Mouse (Mus musculus): ENCODE results near the gene Arhgap19. TPM values are rescaled to one million over a fixed set of nuclear protein-coding genes. Genes with fewer than 3 reads are reported as not detected.

Gene Arhgap19
- polyA plus RNA-seq, 1 experiment from 2014 or later = 6.3 TPM

GRCm38 (mm10) chr19:41812525-41812924, 10.7 kb upstream of the Arhgap19 start:
- H3K4me2 ChIP-seq = no peak overlapping the region
- H3K4me3 ChIP-seq = no peak overlapping the region
- no peak overlapping the region for H3K27ac ChIP-seq
- no peaks in the 10 kb centered on the region for H3K9me3 ChIP-seq
- WGBS = 93% methylated on average over 10 of the region's 10 CpGs
- no peaks in the 10 kb centered on the region for H3K36me3 ChIP-seq
- no peak for ATAC-seq (ENCODE audit: low FRiP score)
- H3K9ac ChIP-seq = no peak overlapping the region
- H3K4me1 ChIP-seq (replicated peaks) = no peaks in the 10 kb centered on the region
- no peaks in the 10 kb centered on the region for H3K27me3 ChIP-seq

GRCm38 (mm10) chr19:41810074-41810473, 8.2 kb upstream of the Arhgap19 start:
- Histone ChIP-seq H3K9ac (no peak overlapping the region), H3K27ac (no peak overlapping the region), H3K4me3 (no peak overlapping the region), H3K9me3 (no peaks in the 10 kb centered on the region), H3K36me3 (no peaks in the 10 kb centered on the region), H3K4me1 (replicated peaks) (no peaks in the 10 kb centered on the region), H3K27me3 (no peaks in the 10 kb centered on the region), H3K4me2 (no peak overlapping the region)
- WGBS = 83% methylated on average over 5 of the region's 5 CpGs
- ATAC-seq (ENCODE audit: low FRiP score) = no peak

- 82% methylated on average over 8 of the region's 8 CpGs for WGBS
- ATAC-seq (ENCODE audit: low FRiP score) = no peak
- H3K27ac ChIP-seq = no peak overlapping the region
- no peak overlapping the region for H3K9ac ChIP-seq
- no peaks in the 10 kb centered on the region for H3K27me3 ChIP-seq
- H3K4me1 ChIP-seq (replicated peaks) = no peaks in the 10 kb centered on the region
- no peak overlapping the region for H3K4me2 ChIP-seq
- H3K36me3 ChIP-seq = no peaks in the 10 kb centered on the region
- H3K4me3 ChIP-seq = no peak overlapping the region
- no peaks in the 10 kb centered on the region for H3K9me3 ChIP-seq
Measured at GRCm38 (mm10) chr19:41808104-41808634, 6.3 kb upstream of the Arhgap19 start.

- H3K9me3 ChIP-seq = no peaks in the 10 kb centered on the region
- ATAC-seq (ENCODE audit: low FRiP score) = no peak
- no peak overlapping the region for H3K4me3 ChIP-seq
- no peak overlapping the region for H3K27ac ChIP-seq
- 89% methylated on average over 9 of the region's 9 CpGs for WGBS
- H3K4me1 ChIP-seq (replicated peaks) = no peaks in the 10 kb centered on the region; the same call in 1 of the 2 replicates
- no peak overlapping the region for H3K4me2 ChIP-seq
- H3K9ac ChIP-seq = no peak overlapping the region
- no peaks in the 10 kb centered on the region for H3K36me3 ChIP-seq
- no peaks in the 10 kb centered on the region for H3K27me3 ChIP-seq
Measured at GRCm38 (mm10) chr19:41807497-41807896, 5.7 kb upstream of the Arhgap19 start.

GRCm38 (mm10) chr19:41805831-41806230, 4.0 kb upstream of the Arhgap19 start:
- H3K4me3 ChIP-seq = no peak overlapping the region
- no peaks in the 10 kb centered on the region for H3K27me3 ChIP-seq
- H3K27ac ChIP-seq = no peak overlapping the region
- ATAC-seq (ENCODE audit: low FRiP score) = no peak
- WGBS = 90% methylated on average over 4 of the region's 4 CpGs
- no peaks in the 10 kb centered on the region for H3K36me3 ChIP-seq
- no peak overlapping the region for H3K4me2 ChIP-seq
- H3K9ac ChIP-seq = no peak overlapping the region
- peaks cover 9% of the 10 kb centered on the region for H3K4me1 ChIP-seq (replicated peaks)
- H3K9me3 ChIP-seq = no peaks in the 10 kb centered on the region

- H3K9me3 ChIP-seq = no peaks in the 10 kb centered on the region
- 0 out of 2 replicates have a peak, but pooled peaks cover 3% of the 10 kb centered on the region for H3K27me3 ChIP-seq
- no peaks in the 10 kb centered on the region for H3K36me3 ChIP-seq
- no peak overlapping the region for H3K4me2 ChIP-seq
- peaks cover 19% of the 10 kb centered on the region for H3K4me1 ChIP-seq (replicated peaks)
- 52% methylated on average over 7 of the region's 7 CpGs for WGBS
- no peak overlapping the region for H3K9ac ChIP-seq
- no peak for ATAC-seq (ENCODE audit: low FRiP score)
- H3K4me3 ChIP-seq = no peak overlapping the region
- no peak overlapping the region for H3K27ac ChIP-seq
Measured at GRCm38 (mm10) chr19:41803322-41803721, 1.5 kb upstream of the Arhgap19 start.

GRCm38 (mm10) chr19:41800986-41801741, 683 bp downstream of the Arhgap19 start:
- H3K4me2 ChIP-seq = peak overlapping the region; percentile 88

GRCm38 (mm10) chr19:41800451-41800850, 1.4 kb downstream of the Arhgap19 start:
- no peak for ATAC-seq (ENCODE audit: low FRiP score)
- H3K27me3 ChIP-seq = 0 out of 2 replicates have a peak, but pooled peaks cover 3% of the 10 kb centered on the region
- H3K9me3 ChIP-seq = no peaks in the 10 kb centered on the region
- peak overlapping the region; percentile 84 for H3K9ac ChIP-seq
- 49% methylated on average over 6 of the region's 6 CpGs for WGBS
- H3K4me2 ChIP-seq = peak overlapping the region; percentile 88
- no peaks in the 10 kb centered on the region for H3K36me3 ChIP-seq
- H3K27ac ChIP-seq = no peak overlapping the region
- H3K4me1 ChIP-seq (replicated peaks) = peaks cover 19% of the 10 kb centered on the region
- H3K4me3 ChIP-seq = peak overlapping the region; percentile 90

More at GRCm38 (mm10) chr19:41800986-41801741, 683 bp downstream of the Arhgap19 start:
- Histone ChIP-seq H3K9ac (peak overlapping the region; percentile 84), H3K9me3 (no peaks in the 10 kb centered on the region), H3K27ac (peak overlapping the region; percentile 67), H3K4me1 (replicated peaks) (peaks cover 19% of the 10 kb centered on the region), H3K4me3 (peak overlapping the region; percentile 90), H3K36me3 (no peaks in the 10 kb centered on the region), H3K27me3 (0 out of 2 replicates have a peak, but pooled peaks cover 3% of the 10 kb centered on the region)
- 5% methylated on average over 26 of the region's 26 CpGs for WGBS
- ATAC-seq (ENCODE audit: low FRiP score) = no peak

GRCm38 (mm10) chr19:41797536-41797935, 4.3 kb downstream of the Arhgap19 start:
- ATAC-seq (ENCODE audit: low FRiP score) = no peak
- 0 out of 2 replicates have a peak, but pooled peaks cover 3% of the 10 kb centered on the region for H3K27me3 ChIP-seq
- no peaks in the 10 kb centered on the region for H3K9me3 ChIP-seq
- 91% methylated on average over 6 of the region's 6 CpGs for WGBS
- no peak overlapping the region for H3K9ac ChIP-seq
- peaks cover 19% of the 10 kb centered on the region for H3K4me1 ChIP-seq (replicated peaks)
- H3K36me3 ChIP-seq = no peaks in the 10 kb centered on the region
- H3K4me3 ChIP-seq = no peak overlapping the region
- no peak overlapping the region for H3K4me2 ChIP-seq
- H3K27ac ChIP-seq = no peak overlapping the region

- Histone ChIP-seq H3K27me3 (0 out of 2 replicates have a peak, but pooled peaks cover 3% of the 10 kb centered on the region), H3K4me1 (replicated peaks) (peaks cover 16% of the 10 kb centered on the region), H3K27ac (no peak overlapping the region), H3K9me3 (no peaks in the 10 kb centered on the region), H3K9ac (no peak overlapping the region), H3K4me2 (no peak overlapping the region), H3K4me3 (no peak overlapping the region), H3K36me3 (no peaks in the 10 kb centered on the region)
- no peak for ATAC-seq (ENCODE audit: low FRiP score)
- 84% methylated on average over 12 of the region's 12 CpGs for WGBS
Measured at GRCm38 (mm10) chr19:41796789-41797327, 5.0 kb downstream of the Arhgap19 start.

- Histone ChIP-seq H3K27me3 (0 out of 2 replicates have a peak, but pooled peaks cover 3% of the 10 kb centered on the region), H3K4me3 (no peak overlapping the region), H3K4me2 (no peak overlapping the region), H3K9ac (no peak overlapping the region), H3K36me3 (no peaks in the 10 kb centered on the region), H3K27ac (no peak overlapping the region), H3K4me1 (replicated peaks) (peaks cover 15% of the 10 kb centered on the region), H3K9me3 (no peaks in the 10 kb centered on the region)
- ATAC-seq (ENCODE audit: low FRiP score) = no peak
- 83% methylated on average over 3 of the region's 3 CpGs for WGBS
Measured at GRCm38 (mm10) chr19:41796148-41796760, 5.6 kb downstream of the Arhgap19 start.

- no peak overlapping the region for H3K27ac ChIP-seq
- H3K4me1 ChIP-seq (replicated peaks) = peaks cover 1% of the 10 kb centered on the region
- 81% methylated on average over 6 of the region's 6 CpGs for WGBS
- no peak overlapping the region for H3K9ac ChIP-seq
- no peak overlapping the region for H3K4me2 ChIP-seq
- no peak for ATAC-seq (ENCODE audit: low FRiP score)
- H3K4me3 ChIP-seq = no peak overlapping the region
- no peaks in the 10 kb centered on the region for H3K9me3 ChIP-seq
- no peaks in the 10 kb centered on the region for H3K36me3 ChIP-seq
- H3K27me3 ChIP-seq = no peaks in the 10 kb centered on the region
Measured at GRCm38 (mm10) chr19:41794901-41795300, 6.9 kb downstream of the Arhgap19 start.
